Mouse (Mus musculus) heart, postnatal 10 days (tissue): ENCODE data around the gene Kirrel2. TPM values are rescaled to one million over a fixed set of nuclear protein-coding genes. Genes with fewer than 3 reads are reported as not detected.

Source experiments
- DNase-seq, 2 experiments: peaks; one replicate each; pipeline ENCODE4 v3.0.0; 2021
- intact Hi-C: fragments of 180-260 bp; cut with DNase I; formaldehyde crosslinking; loops from one replicate; pipeline ENCODE4 v1.15.1; 2025
- total RNA-seq, 2 experiments: library from RNA; stranded (reverse); gene quantifications; 2 replicates each; pipeline ENCODE4 v1.2.3; 2021

Kirrel2 gene
- total RNA-seq, 2 experiments from 2014 or later, result 0.07 to 0.17 TPM

GRCm38 (mm10) chr7:30419561-30420499, 37.7 kb downstream of the Kirrel2 start, which contains the start of gene Hcst:
Gene Hcst (minus strand): TSS chr7:30419854.
- intact Hi-C loops, result no loop called here
- DNase-seq, result peak in 1 of 2 experiments; percentile 34

DNA sequence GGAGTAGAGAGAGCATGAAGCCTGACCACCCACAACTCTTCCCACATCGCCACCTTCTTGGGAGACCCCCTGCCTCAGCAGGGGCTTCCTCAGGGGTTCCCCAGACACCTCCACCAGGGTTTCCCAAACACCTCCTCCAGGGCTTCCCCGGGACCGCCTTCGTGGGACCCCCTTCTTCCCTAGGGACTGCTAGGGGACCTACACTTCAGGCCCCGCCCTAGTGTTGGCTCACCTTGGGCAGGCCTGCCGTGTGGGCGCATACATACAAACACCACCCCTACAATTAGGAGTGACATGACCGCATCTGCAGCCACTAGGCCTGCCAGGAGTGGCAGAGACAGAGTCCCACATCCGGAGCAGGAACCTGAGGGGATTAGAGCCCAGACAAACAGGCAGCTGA, 39.6 kb downstream of the Kirrel2 start:
- no peak for DNase-seq
- intact Hi-C loops, result no loop called here

- DNase-seq, result no peak
- intact Hi-C loops, result no loop called here
Measured at GRCm38 (mm10) chr7:30413596-30413995, 43.9 kb downstream of the Kirrel2 start, which contains the start of gene Tyrobp. Gene Tyrobp (plus strand): TSS chr7:30413760.

- intact Hi-C loops, result no loop called here
- no peak for DNase-seq
Measured at GRCm38 (mm10) chr7:30412735-30413147, 44.7 kb downstream of the Kirrel2 start.

GRCm38 (mm10) chr7:30411023-30411422, 46.5 kb downstream of the Kirrel2 start:
- DNase-seq, result no peak
- intact Hi-C loops, result no loop called here

DNA sequence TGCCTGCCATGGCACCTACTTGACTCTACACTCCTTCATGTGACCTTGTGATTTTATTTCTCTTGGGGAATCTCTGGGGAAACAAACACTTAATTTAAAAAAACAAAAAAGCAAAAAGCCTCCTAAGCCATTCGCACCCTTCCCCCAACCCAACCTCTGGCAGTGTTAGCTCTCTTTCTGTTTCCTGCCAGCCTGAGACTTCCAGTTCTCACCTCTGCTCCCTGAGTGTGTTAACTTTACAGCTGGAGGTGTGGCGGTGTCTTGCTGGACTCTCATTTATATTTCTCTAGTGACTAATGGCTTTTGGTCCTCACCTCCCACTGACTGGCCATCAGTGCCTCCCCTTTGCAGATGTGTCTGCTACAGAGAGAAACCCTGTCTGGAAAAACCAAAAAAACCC, 47.7 kb downstream of the Kirrel2 start:
- intact Hi-C loops, result no loop called here
- no peak for DNase-seq

- DNase-seq, result no peak
- intact Hi-C loops, result no loop called here
Measured at GRCm38 (mm10) chr7:30408639-30409038, 48.9 kb downstream of the Kirrel2 start.

DNA sequence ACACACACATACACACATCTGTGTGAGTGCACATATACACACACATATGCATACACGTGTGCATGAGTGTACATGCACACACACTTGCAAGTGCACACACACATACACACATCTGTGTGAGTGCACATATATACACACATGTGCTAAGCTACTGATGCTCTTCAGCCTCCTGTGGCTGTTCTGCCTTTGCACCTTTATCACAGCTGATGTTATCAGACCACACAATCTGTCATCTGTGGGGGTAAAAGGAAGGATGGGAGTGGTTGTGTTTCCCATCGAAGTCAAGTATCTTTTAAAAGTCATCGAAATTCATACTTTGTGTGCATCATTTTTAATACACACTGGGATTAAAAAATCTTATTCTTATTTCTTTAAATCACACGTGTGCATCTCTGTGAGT, 55.1 kb downstream of the Kirrel2 start:
- no peak for DNase-seq

GRCm38 (mm10) chr7:30399671-30400070, 57.8 kb downstream of the Kirrel2 start:
- intact Hi-C loops, result no loop called here
- no peak for DNase-seq

More for the DNA sequence above, 55.1 kb downstream of the Kirrel2 start:
- intact Hi-C loops, result no loop called here

Other genes starting within 250 kb of the Kirrel2 start
- 10 to 100 TPM; 55.5 to 60.7 TPM for gene Polr2i, start 225.7 kb downstream of the Kirrel2 start, total RNA-seq
- 10 to 100 TPM; 68.5 to 76.1 TPM for gene Tbcb, start 225.4 kb downstream of the Kirrel2 start, total RNA-seq
- not detected for gene Ovol3, start 222.0 kb downstream of the Kirrel2 start, total RNA-seq
- gene Thap8, start 177.6 kb downstream of the Kirrel2 start, total RNA-seq, result under 1 TPM; 0.20 to 0.26 TPM
- 1 to 10 TPM; 5.4 to 5.7 TPM for gene Wdr62, start 177.3 kb downstream of the Kirrel2 start, total RNA-seq
- gene Clip3, start 166.0 kb downstream of the Kirrel2 start, total RNA-seq, result 10 to 100 TPM; 14.0 TPM
- gene Alkbh6, start 149.0 kb downstream of the Kirrel2 start, total RNA-seq, result 10 to 100 TPM; 26.0 to 27.4 TPM
- gene Syne4, start 142.9 kb downstream of the Kirrel2 start, total RNA-seq, result under 1 TPM; 0.86 to 0.87 TPM
- 1 to 10 TPM in 1 of 2 experiments, under 1 TPM in 1; 0.87 to 1.0 TPM for gene E130208F15Rik, start 135.9 kb downstream of the Kirrel2 start, total RNA-seq
- 10 to 100 TPM; 15.1 to 15.8 TPM for gene Sdhaf1, start 133.8 kb downstream of the Kirrel2 start, total RNA-seq
- gene Lrfn3, start 94.9 kb downstream of the Kirrel2 start, total RNA-seq, result 1 to 10 TPM; 1.7 TPM
- 10 to 100 TPM; 12.9 to 16.5 TPM for gene Tyrobp, start 43.9 kb downstream of the Kirrel2 start, total RNA-seq
- gene Hcst, start 37.8 kb downstream of the Kirrel2 start, total RNA-seq, result 1 to 10 TPM in 1 of 2 experiments, under 1 TPM in 1; 0.92 to 1.8 TPM
- gene Nfkbid, start 36.0 kb downstream of the Kirrel2 start, total RNA-seq, result under 1 TPM; 0.29 to 0.45 TPM
- gene Aplp1, start 12.2 kb downstream of the Kirrel2 start, total RNA-seq, result 1 to 10 TPM; 4.1 to 6.2 TPM
- not detected for gene Nphs1, start 625 bp upstream of the Kirrel2 start, total RNA-seq
- gene Prodh2, start 35.9 kb upstream of the Kirrel2 start, total RNA-seq, result not detected
- 1 to 10 TPM; 3.7 to 3.9 TPM for gene Arhgap33, start 77.4 kb upstream of the Kirrel2 start, total RNA-seq
- 100 to 1,000 TPM; 391 to 393 TPM for gene Hspb6, start 94.5 kb upstream of the Kirrel2 start, total RNA-seq
- gene Proser3, start 94.6 kb upstream of the Kirrel2 start, total RNA-seq, result 1 to 10 TPM; 2.7 to 4.8 TPM
- 10 to 100 TPM; 15.0 to 23.6 TPM for gene Lin37, start 102.1 kb upstream of the Kirrel2 start, total RNA-seq
- gene U2af1l4, start 105.6 kb upstream of the Kirrel2 start, total RNA-seq, result 10 to 100 TPM; 67.4 to 78.2 TPM
- gene Gm49396, start 105.7 kb upstream of the Kirrel2 start, total RNA-seq, result 1 to 10 TPM; 1.7 to 1.8 TPM
- gene Psenen, start 105.9 kb upstream of the Kirrel2 start, total RNA-seq, result 10 to 100 TPM; 78.2 to 80.1 TPM
- gene Igflr1, start 107.7 kb upstream of the Kirrel2 start, total RNA-seq, result 1 to 10 TPM; 1.6 to 2.0 TPM
- 10 to 100 TPM; 25.8 to 30.2 TPM for gene Kmt2b, start 131.0 kb upstream of the Kirrel2 start, total RNA-seq
- not detected for gene Zbtb32, start 141.2 kb upstream of the Kirrel2 start, total RNA-seq
- under 1 TPM; 0.42 to 0.48 TPM for gene Upk1a, start 155.2 kb upstream of the Kirrel2 start, total RNA-seq
- gene Cox6b1, start 168.5 kb upstream of the Kirrel2 start, total RNA-seq, result 1,000 to 10,000 TPM; 4,137 to 4,381 TPM
- not detected for gene Etv2, start 178.2 kb upstream of the Kirrel2 start, total RNA-seq
- gene Rbm42, start 192.6 kb upstream of the Kirrel2 start, total RNA-seq, result 10 to 100 TPM; 58.8 to 60.3 TPM
- 1 to 10 TPM; 6.7 to 7.7 TPM for gene Haus5, start 207.3 kb upstream of the Kirrel2 start, total RNA-seq
- under 1 TPM in 1 of 2 experiments, not detected in 1; 0.67 TPM for gene Pmis2, start 213.9 kb upstream of the Kirrel2 start, total RNA-seq
- gene 2200002J24Rik, start 241.2 kb upstream of the Kirrel2 start, total RNA-seq, result not detected